Mouse (Mus musculus): ENCODE data around the gene Vps53.
"Not testable (repeated sequence)": the region's sequence is repeated elsewhere in the genome, so short reads cannot be mapped to it uniquely, and the experiment has no call there.

Vps53 gene

GRCm38 (mm10) chr11:76179495-76180145, at the start of gene Vps53, which contains the start of gene Fam57a:
Vps53 (minus strand) TSS chr11:76179647.
Fam57a (plus strand) TSS chr11:76179671.
- peak; percentile 88 for DNase-seq (ENCODE audit: extremely low spot score)

- no peak for DNase-seq (ENCODE audit: extremely low spot score)
Observed at GRCm38 (mm10) chr11:76225051-76225450, 45.6 kb upstream of the Vps53 start.

GRCm38 (mm10) chr11:76224631-76225030, 45.2 kb upstream of the Vps53 start:
- no peak for DNase-seq (ENCODE audit: extremely low spot score)

- peak; percentile 98 for DNase-seq (ENCODE audit: extremely low spot score)
Observed at GRCm38 (mm10) chr11:76217390-76217800, 37.9 kb upstream of the Vps53 start, which contains the start of the genes Dbil5 and Gemin4. Dbil5 (plus strand) TSS chr11:76217608. Gemin4 (minus strand) TSS chr11:76217664.

- peak; percentile 65 for DNase-seq (ENCODE audit: extremely low spot score)
Observed at GRCm38 (mm10) chr11:76216681-76217389, 37.4 kb upstream of the Vps53 start.

GRCm38 (mm10) chr11:76216049-76216540, 36.6 kb upstream of the Vps53 start:
- DNase-seq (ENCODE audit: extremely low spot score): no peak

- no peak for DNase-seq (ENCODE audit: extremely low spot score)
Observed at GRCm38 (mm10) chr11:76215011-76215410, 35.6 kb upstream of the Vps53 start.

GRCm38 (mm10) chr11:76213841-76214240, 34.4 kb upstream of the Vps53 start:
- DNase-seq (ENCODE audit: extremely low spot score): peak; percentile 35

GRCm38 (mm10) chr11:76211595-76211994, 32.1 kb upstream of the Vps53 start:
- not testable (repeated sequence) for DNase-seq (ENCODE audit: extremely low spot score)

- DNase-seq (ENCODE audit: extremely low spot score): no peak
Observed at GRCm38 (mm10) chr11:76210228-76210985, 31.0 kb upstream of the Vps53 start.

- DNase-seq (ENCODE audit: extremely low spot score): no peak
Observed at GRCm38 (mm10) chr11:76206793-76207192, 27.3 kb upstream of the Vps53 start.

GRCm38 (mm10) chr11:76201761-76202674, 22.6 kb upstream of the Vps53 start:
- peak; percentile 81 for DNase-seq (ENCODE audit: extremely low spot score)

- no peak for DNase-seq (ENCODE audit: extremely low spot score)
Observed at GRCm38 (mm10) chr11:76196977-76197469, 17.6 kb upstream of the Vps53 start.

GRCm38 (mm10) chr11:76196275-76196976, 17.0 kb upstream of the Vps53 start:
- DNase-seq (ENCODE audit: extremely low spot score): no peak

GRCm38 (mm10) chr11:76186908-76187307, 7.5 kb upstream of the Vps53 start:
- DNase-seq (ENCODE audit: extremely low spot score): no peak

GRCm38 (mm10) chr11:76183745-76184144, 4.3 kb upstream of the Vps53 start:
- no peak for DNase-seq (ENCODE audit: extremely low spot score)

- no peak for DNase-seq (ENCODE audit: extremely low spot score)
Observed at GRCm38 (mm10) chr11:76180146-76180540, 696 bp upstream of the Vps53 start.

GRCm38 (mm10) chr11:76178726-76179494, 537 bp downstream of the Vps53 start:
- peak; percentile 36 for DNase-seq (ENCODE audit: extremely low spot score)

GRCm38 (mm10) chr11:76170207-76170606, 9.2 kb downstream of the Vps53 start:
- no peak for DNase-seq (ENCODE audit: extremely low spot score)
